Mouse (Mus musculus) embryo, embryonic 10.5 days (tissue): Measurements from ENCODE around the gene Ctu2.

Experiments used
- DNase-seq: peaks from one replicate; pipeline ENCODE4 v3.0.0-alpha.2; 2015; ENCODE audit warnings: low spot score

The Ctu2 gene

DNA sequence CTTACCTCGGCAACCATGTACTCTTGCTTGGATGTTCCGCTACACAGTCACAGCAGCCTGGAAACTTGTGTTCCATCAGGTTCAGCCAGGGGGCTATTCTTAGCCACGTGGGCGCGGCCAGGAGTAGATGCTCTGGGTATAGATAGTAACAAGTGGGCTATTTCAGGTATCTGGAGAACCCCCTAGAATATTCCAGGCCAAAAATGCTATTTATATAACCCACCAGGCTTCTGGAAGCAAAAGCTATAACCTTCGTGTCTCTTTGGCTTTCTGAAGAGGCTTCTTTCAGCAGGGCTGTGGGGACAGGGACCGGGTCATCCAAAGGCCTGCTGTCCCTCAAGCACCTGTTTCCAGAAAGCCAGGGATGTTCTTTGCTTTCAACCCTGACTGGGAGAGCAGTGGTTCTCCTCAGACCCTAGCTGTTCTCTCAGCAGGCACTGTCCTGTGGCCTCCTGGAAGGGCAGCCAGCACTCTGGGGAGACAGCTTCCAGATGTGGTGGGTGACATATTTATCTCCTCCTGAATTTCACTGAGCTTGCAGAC, 24.7 kb upstream of the Ctu2 start:
- DNase-seq, result no peak

DNA sequence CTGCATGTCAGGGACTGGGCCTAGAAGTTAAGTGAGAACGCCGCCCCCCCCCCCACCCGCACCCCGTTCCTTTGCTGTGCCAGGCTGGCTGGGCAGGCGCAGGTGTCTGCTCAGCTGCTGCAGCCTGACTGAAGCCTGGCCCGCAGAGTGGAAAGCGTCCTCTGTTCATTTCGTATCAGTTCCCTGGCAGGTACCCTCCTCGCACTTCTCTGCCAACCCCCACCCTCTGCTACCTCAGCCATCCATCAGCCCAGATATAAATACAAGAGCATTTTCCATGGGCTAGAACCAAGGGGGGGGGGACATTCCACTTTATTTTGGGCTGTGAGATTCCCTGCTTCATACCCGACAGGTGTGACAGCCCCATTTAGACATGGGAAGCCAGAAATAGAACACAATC, 23.8 kb upstream of the Ctu2 start:
- DNase-seq, result no peak

DNA sequence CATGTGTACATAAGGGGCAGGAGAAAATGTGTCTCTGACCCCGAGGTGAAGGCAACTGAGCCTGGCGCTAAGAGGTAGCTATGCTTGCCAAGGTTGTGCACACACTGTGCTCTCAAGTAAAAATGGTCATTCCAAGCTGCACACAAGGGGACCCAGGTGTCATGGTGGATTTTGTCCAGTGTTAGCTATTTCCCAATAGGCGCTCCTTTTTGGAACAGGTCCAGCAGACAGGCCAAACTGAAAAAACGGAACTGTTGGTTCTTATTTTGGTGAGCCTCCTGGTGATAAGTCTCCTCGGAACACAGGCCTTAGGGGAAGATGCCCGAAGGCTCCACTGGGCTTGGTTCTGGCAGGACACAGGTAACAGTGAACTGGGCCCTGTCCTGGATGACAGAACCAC, 21.5 kb upstream of the Ctu2 start:
- DNase-seq, result no peak

DNA sequence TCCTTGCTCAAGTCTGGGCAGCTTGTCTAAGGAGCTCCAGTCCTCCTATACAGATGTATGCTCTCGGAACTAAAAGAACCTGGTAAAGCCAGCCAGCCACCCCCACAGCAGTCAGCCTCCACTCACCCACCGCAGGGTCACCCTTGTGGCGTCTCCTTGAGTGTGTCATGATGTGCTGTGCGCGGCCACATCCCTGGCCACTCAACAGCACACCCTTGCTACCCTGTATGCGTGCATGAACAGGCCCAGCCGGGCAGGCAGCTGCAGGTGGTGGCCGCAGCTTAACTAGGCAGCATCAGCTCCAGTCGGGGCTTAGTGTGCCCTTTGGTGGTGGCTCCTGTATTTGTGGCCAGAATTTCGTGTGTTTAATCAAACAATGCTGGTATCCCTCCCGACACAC, 18.8 kb upstream of the Ctu2 start:
- DNase-seq, result no peak

DNA sequence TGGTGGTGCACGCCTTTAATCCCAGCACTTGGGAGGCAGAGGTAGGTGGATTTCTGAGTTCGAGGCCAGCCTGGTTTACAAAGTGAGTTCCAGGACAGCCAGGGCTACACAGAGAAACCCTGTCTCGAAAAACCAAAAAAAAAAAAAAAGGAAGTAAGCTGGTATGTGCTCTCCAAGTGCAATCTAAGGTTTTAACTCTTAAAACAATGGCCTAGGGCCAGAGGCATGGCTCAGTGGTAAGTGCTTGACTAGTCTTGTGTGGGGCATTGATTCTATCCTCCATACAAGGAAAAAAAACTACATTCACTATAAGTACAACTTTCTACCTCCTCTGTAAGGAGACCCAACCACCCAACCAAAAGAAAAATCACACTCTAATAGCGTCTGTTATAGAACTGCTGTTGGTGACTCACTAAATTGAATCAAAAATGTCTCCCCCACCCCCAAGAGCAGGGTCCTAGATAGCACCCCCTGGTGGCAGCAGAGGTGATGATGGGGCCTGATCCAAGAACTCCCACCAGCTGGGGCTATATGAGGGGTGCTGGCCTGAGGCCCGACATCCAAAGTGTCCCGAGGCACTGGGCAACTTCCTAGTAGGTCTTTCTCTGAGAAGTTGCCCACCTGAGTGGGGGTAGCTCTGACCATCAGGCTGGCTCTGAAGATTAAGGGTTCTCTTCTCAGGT, 16.6 kb upstream of the Ctu2 start:
- DNase-seq, result no peak

DNA sequence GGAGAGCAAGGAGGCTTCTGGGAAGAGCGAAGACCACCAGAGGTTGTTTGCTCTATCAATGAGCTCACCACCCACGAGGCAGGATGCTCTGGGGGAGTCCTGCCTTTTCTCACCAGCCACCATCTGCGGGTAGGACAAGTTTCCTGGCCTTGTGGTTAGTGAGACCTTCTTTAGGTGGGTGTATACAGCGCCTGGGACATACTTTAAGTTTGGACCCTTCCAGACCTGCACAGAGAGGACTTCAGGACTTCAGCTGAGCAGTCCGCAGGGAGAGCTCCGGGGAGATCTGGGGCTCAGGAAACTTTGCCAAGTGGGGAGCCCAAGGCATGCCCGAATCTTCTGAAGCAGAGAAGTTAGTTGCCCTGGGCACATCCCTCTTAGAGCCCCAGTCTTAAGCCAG, 16.0 kb upstream of the Ctu2 start:
- no peak for DNase-seq

- DNase-seq, result peak; percentile 32
Observed at GRCm38 (mm10) chr8:122460524-122461472, 15.1 kb upstream of the Ctu2 start, which contains the start of gene Snai3. TSS of gene Snai3 (minus strand) at chr8:122460733.

DNA sequence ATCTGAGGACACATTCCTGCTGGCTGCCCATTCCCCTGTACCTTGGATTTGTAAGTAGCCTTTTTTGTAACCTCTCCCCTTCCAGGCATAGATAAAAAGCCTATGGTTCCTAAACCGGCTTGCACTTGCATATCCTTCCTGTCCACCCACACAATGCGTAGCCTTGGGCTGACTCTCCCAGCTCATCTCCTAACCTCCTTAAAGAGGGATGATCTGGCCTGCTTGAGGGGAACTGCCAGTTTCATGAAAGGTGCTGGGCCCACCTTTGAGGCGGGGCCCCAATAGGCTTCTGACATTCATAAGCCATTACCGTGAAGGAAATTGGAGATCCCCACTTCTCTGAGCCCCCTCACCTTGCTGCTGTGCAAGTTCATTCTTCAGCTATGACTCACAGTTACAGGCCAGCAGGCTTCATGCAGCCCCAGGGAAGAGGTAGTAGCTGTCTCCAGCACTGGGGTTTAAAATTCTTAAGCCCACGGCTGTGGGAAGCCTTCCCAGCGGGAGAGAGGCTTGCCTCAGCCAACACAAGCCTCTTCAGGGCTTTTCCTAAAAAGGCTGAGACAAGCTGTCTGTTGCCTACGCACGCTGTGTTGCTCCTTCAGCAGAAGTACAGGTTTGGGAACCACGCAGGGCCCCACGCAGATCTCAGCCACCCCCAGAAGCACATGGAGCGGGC, 14.3 kb upstream of the Ctu2 start:
- DNase-seq, result no peak

DNA sequence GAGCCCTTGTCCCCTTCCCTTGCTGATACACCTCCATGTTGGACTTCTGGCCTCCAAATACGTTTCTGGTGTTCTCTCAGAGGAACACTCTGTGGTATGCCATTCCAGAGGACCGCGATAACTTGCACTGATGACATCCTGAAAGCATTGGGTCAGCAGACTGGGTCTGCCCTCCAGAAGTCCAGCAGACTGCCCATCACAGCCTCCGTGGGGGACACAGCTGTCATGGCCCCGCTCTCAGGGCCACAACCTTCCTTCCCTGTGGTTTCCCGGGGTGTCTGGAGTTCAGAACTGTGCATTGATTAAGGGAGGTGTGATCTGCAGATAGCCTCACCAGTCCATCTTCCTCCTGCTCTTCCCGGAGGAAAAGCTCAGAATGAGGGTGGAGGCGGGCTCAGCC, 13.4 kb upstream of the Ctu2 start:
- DNase-seq, result no peak

DNA sequence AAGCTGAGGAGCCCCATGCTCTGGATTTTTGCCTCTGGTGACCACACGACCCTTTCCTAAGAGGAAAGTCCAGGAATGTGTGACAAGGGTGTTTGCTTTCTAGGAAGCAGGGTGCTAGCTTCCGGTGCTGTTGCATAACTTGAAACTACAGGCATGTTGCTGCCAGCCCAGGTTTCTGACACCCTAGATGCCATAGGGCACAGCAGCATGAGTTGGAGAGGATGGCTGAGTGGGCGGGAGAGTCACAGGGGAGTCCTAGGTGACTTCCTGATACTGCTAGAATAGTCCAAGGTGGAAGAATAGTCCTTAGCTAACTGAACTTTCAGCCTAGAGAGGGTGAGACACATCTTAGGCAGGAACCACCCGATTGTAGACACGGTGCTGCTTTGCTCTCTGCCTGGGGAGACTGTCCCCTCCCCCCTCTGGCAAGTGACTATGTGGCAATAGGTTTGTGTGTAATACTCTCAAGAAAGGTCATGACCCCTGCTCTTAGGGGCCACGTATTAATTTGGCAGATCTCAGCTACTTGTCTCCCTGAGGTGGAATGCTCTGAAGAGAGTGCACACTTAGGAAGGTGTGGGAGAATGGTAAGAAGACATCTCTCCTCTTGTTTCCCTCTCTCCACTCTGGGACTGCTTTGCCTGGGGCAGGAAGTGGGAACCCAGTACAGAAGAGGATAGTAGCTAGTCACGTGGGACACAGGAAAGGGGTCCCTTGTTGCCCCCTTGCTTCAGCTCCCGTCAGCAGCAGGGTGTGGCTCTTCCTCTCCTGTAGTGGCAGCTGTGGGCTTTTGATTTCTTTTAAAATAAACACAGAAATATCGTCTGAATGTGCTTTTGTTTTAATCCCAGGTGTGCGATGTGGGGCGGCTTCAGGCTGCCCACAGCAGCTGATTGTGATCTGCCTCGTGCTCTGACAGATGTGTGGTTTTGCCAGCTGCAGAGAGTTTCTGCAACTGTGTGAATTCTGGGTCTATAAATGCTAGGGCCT, 12.0 kb upstream of the Ctu2 start:
- no peak for DNase-seq

GRCm38 (mm10) chr8:122464985-122465384, 11.0 kb upstream of the Ctu2 start:
- no peak for DNase-seq

GRCm38 (mm10) chr8:122467816-122468215, 8.1 kb upstream of the Ctu2 start:
- DNase-seq, result no peak

DNA sequence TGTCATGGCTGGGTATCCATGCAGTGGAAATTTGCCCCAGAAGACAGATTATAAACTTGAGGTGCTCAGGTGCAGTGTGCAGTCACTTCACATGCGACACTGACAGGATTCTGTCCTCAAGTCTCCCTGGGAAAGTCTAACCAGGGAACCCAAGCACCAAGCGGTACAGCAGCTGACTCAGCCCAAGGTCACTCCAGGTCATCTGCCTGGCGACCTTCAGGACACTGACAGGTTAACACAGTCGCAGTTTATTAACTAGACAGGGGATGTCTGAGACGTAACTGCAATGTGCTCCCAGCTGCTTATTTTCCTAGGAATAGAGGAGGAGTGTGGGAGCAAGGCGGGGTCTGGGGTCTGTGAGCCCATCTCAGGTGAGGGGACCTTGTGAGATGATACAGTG, 6.5 kb upstream of the Ctu2 start:
- DNase-seq, result no peak

GRCm38 (mm10) chr8:122469965-122470364, 6.0 kb upstream of the Ctu2 start:
- no peak for DNase-seq

GRCm38 (mm10) chr8:122470691-122471090, 5.3 kb upstream of the Ctu2 start:
- DNase-seq, result no peak

- no peak for DNase-seq
Observed at GRCm38 (mm10) chr8:122473911-122474421, 2.0 kb upstream of the Ctu2 start.

DNA sequence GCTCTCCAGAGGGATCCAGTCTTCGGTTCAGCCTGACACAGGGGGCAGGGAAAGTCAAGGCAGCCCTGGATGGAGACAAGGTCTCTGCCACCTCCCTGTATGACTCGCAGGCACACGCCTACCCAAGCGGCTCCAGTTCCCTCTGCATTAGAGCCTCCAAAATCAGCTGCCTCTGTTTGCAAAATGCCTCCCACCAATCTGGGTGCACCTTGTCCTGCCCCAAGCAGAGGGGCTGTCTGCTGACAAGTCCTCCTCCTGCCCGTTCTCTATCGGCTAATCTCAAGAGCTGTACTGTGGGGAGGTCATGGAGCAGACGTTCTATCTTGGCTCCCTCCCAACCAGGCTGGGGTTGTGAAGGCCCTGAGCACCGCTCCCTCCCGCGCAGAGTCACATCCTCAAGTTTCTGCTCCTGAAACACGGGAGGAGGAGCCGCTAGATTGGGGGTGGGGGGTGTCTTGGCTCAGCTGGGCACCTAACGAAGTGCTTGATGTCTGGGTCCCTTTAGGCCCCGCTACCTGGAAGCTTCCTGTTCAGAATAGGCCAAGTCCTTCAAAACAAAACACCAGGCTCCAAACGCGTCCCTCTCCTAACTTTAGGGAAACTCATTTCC, 887 bp upstream of the Ctu2 start:
- DNase-seq, result peak; percentile 17

- DNase-seq, result no peak
Observed at GRCm38 (mm10) chr8:122482448-122482847, 6.5 kb downstream of the Ctu2 start.

GRCm38 (mm10) chr8:122483877-122484276, 7.9 kb downstream of the Ctu2 start:
- no peak for DNase-seq

- DNase-seq, result no peak
Observed at GRCm38 (mm10) chr8:122484831-122485230, 8.9 kb downstream of the Ctu2 start.

- no peak for DNase-seq
Observed at GRCm38 (mm10) chr8:122488387-122488786, 12.4 kb downstream of the Ctu2 start.
